Mouse (Mus musculus) liver, adult 2 months (tissue): ENCODE measurements around the gene Mdga1.

ENCODE experiments used
- CTCF ChIP-seq: fragments of 200-500 bp; IDR thresholded peaks from 2 replicates; pipeline ENCODE4 v1.5.1; 2011; ENCODE audit warnings: low read depth, low read length, control low read depth
- POLR2A ChIP-seq: fragments of 200-500 bp; IDR thresholded peaks from 2 replicates; pipeline ENCODE4 v1.6.1; 2011; ENCODE audit warnings: low read length, control low read depth; ENCODE audit not compliant: insufficient read depth; ENCODE audit errors: extremely low read depth

DNA sequence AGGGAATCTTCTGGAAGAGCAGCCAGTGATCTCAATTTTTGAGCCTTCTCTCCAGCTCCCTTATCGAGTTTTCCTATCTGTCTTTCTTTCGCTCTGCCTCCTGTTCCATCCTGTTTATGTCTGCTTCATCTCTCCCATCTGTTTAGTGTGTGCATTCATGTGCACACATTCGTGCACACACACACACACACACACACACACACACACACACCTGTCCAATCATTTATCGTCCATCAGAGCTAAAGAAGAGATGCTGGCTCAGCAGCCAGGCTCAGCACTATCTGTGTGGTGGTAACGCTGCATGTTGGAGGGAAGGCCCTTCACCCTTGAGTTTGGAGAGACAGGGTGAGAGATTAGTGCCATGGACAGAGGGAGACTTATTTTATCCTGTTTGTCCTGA is 13.3 kb upstream of the Mdga1 start:
- no peak for TF ChIP-seq CTCF
- no peak for TF ChIP-seq POLR2A
